Mouse (Mus musculus): ENCODE results near the gene Insig1.

GRCm38 (mm10) chr5:28090547-28090946 is 19.4 kb downstream of the Insig1 start:
- TF ChIP-seq POLR2A (IDR thresholded peaks at IDR 0.05; ENCODE audit: low read depth, low read length), result no peak
- TF ChIP-seq CTCF (IDR thresholded peaks at IDR 0.05; ENCODE audit: extremely low read depth, insufficient read length, insufficient replicate concordance, low read depth, low read length), result no peak
